ENCODE assay signal across 38 mouse cellular contexts in genomic region chr1:134282342-134282741, GRCm38 (mm10). TPM values are rescaled to one million over a fixed set of nuclear protein-coding genes. Genes with fewer than 3 reads are reported as not detected.
"Had no signal": no experiment of that assay in that cellular context is flagged by ENCODE, and none has a peak within 500 bp of the region (broad histone marks: within the 10 kb centered on the region; RNA-seq: fewer than 3 reads in every experiment).

No protein-coding gene starts in this region.

- H3K27ac ChIP-seq: gastrocnemius, adult 2 months; heart, embryonic 10.5 days; hindbrain, embryonic 10.5 days; hindbrain, embryonic 12.5 days; hindbrain, embryonic 14.5 days; kidney, embryonic 15.5 days; kidney, postnatal 0 days; limb, embryonic 13.5 days; limb, embryonic 15.5 days; liver, embryonic 12.5 days; liver, embryonic 14.5 days had no signal

- H3K4me1 ChIP-seq: hindbrain, embryonic 12.5 days; kidney, embryonic 15.5 days; limb, embryonic 13.5 days; limb, embryonic 15.5 days; liver, embryonic 12.5 days had no signal

- H3K36me3 ChIP-seq: heart, embryonic 10.5 days; heart, embryonic 12.5 days; hindbrain, embryonic 10.5 days; hindbrain, embryonic 12.5 days; kidney, embryonic 15.5 days; limb, embryonic 13.5 days; limb, embryonic 15.5 days; liver, embryonic 12.5 days had no signal

- H3K9ac ChIP-seq: heart, embryonic 12.5 days; hindbrain, embryonic 12.5 days; hindbrain, embryonic 14.5 days; kidney, embryonic 15.5 days; limb, embryonic 13.5 days; limb, embryonic 15.5 days; liver, embryonic 12.5 days; liver, embryonic 14.5 days had no signal

- H3K27me3 ChIP-seq: heart, embryonic 12.5 days; hindbrain, embryonic 12.5 days; limb, embryonic 13.5 days; limb, embryonic 15.5 days had no signal

- H3K4me3 ChIP-seq: gastrocnemius, adult 2 months; heart, embryonic 10.5 days; heart, embryonic 12.5 days; hindbrain, embryonic 10.5 days; hindbrain, embryonic 12.5 days; kidney, embryonic 15.5 days; limb, embryonic 13.5 days; limb, embryonic 15.5 days; liver, embryonic 12.5 days had no signal

- ATAC-seq: hindbrain, embryonic 16.5 days; intestine, embryonic 16.5 days; liver, embryonic 12.5 days had no signal

- H3K9me3 ChIP-seq: heart, embryonic 10.5 days; heart, embryonic 12.5 days; hindbrain, embryonic 10.5 days; hindbrain, embryonic 12.5 days; kidney, embryonic 15.5 days; limb, embryonic 13.5 days; limb, embryonic 15.5 days; liver, embryonic 12.5 days had no signal

- H3K4me2 ChIP-seq: heart, embryonic 12.5 days; hindbrain, embryonic 12.5 days; hindbrain, embryonic 14.5 days; kidney, embryonic 15.5 days; limb, embryonic 13.5 days; limb, embryonic 15.5 days; liver, embryonic 12.5 days had no signal

- DNase-seq: gastrocnemius, adult 2 months; gastrocnemius, postnatal 10 days; gastrocnemius, postnatal 25 days; heart, adult 18-20 months; heart, postnatal 10 days; heart, postnatal 4 days; kidney, adult 11 months; kidney, adult 2 months; kidney, adult 9 months; kidney, postnatal 14 days; kidney, postnatal 36 days; layer of hippocampus, postnatal 36 days; left cerebral cortex, postnatal 4 days had no signal

RNA-seq across cellular contexts. Expression of gene Myog, which starts 7.4 kb away (rescaled TPM):
- total RNA-seq: granulocyte monocyte progenitor cell, adult 5-6 weeks; heart, adult 18-20 months; heart, adult 8-10 months; heart, postnatal 10 days; heart, postnatal 25 days; layer of hippocampus, adult 18-20 months; layer of hippocampus, postnatal 10 days; layer of hippocampus, postnatal 36 days; left cerebral cortex, adult 18-20 months; left cerebral cortex, adult 8-10 months; left cerebral cortex, postnatal 10 days; left cerebral cortex, postnatal 25 days; left cerebral cortex, postnatal 4 days; liver, adult 2 months had no signal
- polyA plus RNA-seq: hindbrain, embryonic 16.5 days; intestine, embryonic 14.5 days; large intestine, adult 2 months; liver, adult 2 months had no signal

RNA-seq across cellular contexts. Expression of gene Adora1, which starts 47.1 kb away (rescaled TPM):
- total RNA-seq: granulocyte monocyte progenitor cell, adult 5-6 weeks had no signal
